Mouse (Mus musculus): ENCODE results near the gene Raver2.
"Not testable (repeated sequence)": the region's sequence is repeated elsewhere in the genome, so short reads cannot be mapped to it uniquely, and the experiment has no call there.

The Raver2 gene

DNA sequence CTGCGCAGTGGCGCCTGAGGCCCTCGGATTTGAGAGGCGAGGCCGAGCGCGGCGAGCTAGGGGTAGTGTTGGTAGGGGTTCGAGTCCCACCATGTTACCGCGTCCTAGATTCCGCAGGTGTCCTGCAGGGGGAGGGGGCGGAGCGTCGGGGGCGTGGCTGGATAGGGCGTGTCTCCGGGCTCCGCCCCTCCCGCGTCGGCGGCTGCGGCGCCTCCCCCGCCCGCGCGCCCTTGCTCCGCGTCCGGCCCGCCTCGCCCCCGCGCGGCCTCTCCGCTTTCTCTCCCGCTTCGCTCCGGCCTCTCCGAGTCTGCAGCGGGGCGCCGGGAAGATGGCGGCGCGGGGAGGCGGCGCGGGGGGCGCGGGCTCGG, at the start of gene Raver2:
Raver2 (plus strand) TSS at position 198 of the 368 bp plus-strand sequence.
- peak; percentile 25 to 30 for DNase-seq (ENCODE audit: low spot score in 2 of 2)

DNA sequence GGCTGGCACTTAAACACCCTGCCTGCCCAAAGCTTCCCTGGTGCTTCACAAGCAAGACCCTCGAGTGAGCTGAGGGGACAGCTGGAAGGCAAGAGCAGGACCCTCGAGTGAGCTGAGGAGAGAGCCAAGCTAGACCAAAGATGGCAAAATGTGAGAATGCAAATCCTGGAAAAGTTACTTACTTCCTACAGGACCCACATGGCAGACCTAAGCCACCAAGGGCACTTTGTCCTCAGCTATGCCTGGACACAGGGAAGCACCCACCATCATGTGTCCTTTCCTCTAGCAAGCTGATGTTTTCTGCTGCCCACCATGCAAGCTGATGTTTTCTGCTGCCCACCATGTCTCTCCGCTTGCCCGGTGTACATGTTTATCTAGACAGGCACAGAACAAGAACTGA, 48.2 kb upstream of the Raver2 start, which contains the start of gene Gm10577:
Gm10577 (minus strand) TSS at position 101 of the 400 bp plus-strand sequence.
- DNase-seq (ENCODE audit: low spot score in 2 of 2) = no peak

DNA sequence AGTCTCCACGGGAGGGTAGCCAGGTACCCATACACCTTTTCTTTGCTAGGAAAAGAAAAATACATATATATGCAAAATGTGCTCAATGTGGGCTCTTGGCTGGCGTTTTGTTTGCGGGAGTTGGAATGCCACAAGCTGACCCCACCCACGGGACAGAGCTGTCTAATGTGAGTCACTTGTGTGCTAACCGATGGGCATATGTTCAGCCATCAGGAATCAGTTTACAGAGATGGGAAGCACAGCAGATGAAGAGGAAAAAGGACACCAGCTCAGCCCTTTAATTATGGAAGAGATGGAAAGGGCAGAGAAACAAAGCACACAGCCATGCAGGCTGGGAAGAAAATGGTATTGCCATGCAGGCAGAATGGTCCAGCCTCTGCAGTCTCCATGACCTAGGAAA, 42.2 kb upstream of the Raver2 start:
- DNase-seq (ENCODE audit: low spot score in 2 of 2) = no peak

DNA sequence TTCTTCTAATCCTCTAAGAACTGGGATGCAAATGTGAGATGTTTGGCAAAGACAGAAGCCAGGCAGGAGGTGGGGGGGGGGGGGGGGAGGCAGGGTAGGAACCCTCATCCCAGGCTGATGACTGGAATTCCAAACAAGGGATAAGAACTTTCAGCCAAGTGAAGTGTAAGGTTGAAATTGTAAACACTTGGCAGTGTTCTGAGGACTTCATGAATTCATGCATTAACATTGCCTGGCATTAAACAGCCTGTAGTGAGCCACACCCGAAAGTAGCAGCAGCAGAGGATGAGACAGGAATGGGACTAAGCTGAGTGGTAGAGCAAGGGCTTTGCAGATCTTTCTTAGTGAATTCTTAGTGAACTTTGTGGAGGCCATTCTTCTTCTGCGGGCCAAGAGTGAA, 41.8 kb upstream of the Raver2 start:
- no peak for DNase-seq (ENCODE audit: low spot score in 2 of 2)

DNA sequence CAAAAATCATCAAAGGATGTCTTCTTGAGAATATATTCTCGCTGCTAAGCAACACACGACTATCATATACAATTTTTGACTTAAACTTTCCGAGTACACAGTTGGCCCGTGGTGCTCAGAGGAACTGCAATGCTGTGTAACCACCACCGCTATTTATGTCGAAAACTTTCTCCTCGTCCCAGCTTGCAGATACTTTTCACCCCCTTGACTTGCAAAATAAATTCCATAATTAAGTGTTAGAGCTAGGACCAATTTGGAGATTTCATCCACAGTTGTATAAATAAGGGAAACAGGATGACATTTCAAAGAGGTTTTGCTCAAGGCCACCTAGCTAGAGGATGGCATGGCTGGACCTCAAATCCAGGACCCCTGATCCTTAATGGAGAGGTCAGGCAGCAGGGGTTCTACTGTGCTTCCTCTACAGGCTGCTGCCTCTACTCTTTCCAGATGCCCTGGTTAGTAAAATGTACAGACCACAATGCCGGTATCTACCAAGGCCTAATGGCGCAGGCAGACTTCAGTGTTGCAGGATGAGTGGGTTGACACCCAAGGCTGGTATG, 40.9 kb upstream of the Raver2 start:
- DNase-seq (ENCODE audit: low spot score in 2 of 2) = no peak

DNA sequence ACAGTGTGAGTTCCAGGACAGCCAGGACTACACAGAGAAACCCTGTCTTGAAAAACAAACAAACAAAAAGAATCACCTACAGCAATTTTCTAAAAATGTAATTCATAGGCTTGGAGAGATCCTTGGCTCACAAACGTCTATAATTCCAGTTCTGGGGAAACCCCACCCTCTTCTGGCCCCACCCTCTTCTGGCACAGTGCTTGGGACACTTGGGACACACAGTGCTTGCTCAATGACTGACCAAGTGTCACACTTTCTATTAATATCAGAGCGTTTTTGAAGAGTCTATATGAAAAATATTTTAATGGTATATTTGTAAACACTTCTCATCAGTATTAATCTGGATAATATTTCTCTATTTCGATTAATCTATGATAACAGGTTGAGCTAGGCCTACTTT, 35.7 kb upstream of the Raver2 start:
- no peak for DNase-seq (ENCODE audit: low spot score in 2 of 2)

DNA sequence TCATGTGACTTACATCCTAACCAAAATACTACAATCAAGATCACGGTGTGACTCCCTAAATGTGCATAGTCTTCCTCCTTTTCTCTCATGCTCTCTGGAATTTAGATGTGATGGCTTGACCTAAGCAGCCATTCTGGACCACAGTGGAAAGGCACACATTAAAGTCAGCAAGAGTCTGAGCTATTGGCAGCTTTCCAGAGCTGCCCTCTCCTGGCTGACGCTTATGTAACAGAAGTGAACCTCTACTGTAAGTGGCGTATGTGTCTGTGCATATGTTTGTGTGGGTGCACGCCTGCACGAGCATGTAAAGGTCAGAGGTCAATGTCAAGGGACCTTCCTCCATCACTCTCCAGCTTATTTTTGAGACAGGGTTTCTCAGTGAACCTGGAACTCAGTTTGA, 33.7 kb upstream of the Raver2 start:
- no peak for DNase-seq (ENCODE audit: low spot score in 2 of 2)

DNA sequence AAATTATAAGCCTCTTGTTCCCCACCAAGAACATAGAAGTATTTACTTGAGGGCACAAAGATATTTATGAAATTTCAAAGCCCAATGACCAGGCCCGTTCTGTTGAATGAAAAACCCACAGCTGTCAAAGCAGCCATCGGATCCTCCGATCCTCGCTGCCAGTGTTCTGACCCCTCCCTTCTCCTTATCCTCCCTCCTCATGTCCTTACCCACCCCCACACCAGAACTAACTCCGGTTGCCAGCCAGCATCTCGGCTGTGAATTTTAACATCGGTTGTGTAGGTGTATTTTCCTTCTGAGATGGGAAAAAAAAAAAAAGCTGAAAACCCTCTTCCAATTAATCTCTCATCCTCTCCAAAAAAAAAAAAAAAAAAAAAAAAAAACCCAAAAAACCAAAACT, 31.6 kb upstream of the Raver2 start:
- DNase-seq (ENCODE audit: low spot score in 2 of 2) = no peak

DNA sequence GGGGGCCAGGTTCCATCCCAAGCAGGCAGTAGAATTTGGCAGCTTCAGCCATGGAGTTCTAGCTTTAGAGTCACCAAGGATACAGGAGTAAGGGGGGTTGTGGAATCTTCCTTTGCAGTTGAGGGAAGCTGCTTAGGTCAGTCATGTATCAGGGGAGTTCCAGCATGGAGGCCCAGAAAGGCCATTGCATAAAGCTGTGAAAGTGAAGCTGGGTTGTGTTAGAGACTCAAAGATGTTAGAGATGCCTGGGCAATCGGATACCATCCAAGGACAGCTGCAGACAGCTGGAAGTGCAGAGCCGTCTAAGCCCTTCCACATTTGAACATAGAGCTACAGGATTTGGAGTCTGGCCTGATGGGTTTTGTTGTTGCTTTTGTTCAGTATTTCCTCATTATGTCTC, 25.1 kb upstream of the Raver2 start:
- no peak for DNase-seq (ENCODE audit: low spot score in 2 of 2)

DNA sequence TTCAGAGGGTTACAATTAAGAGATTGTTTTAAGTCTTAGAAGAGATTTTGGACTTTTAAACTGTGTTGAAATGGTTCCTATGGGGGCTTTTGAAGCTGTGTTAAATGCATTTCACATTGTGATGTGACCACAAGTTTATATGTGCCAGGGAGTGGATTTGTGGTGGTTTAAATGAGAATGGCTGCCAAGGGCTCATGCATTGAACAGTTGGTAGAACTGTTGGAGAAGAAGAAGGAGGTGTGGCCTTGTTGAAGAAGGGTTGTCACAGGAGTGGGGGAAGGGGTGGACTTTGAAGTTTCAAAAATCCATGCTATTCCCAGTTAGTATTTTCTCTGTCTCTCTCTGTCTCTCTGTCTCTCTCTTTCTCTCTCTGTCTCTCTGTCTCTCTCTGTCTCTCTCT, 24.6 kb upstream of the Raver2 start:
- no peak for DNase-seq (ENCODE audit: low spot score in 2 of 2)

DNA sequence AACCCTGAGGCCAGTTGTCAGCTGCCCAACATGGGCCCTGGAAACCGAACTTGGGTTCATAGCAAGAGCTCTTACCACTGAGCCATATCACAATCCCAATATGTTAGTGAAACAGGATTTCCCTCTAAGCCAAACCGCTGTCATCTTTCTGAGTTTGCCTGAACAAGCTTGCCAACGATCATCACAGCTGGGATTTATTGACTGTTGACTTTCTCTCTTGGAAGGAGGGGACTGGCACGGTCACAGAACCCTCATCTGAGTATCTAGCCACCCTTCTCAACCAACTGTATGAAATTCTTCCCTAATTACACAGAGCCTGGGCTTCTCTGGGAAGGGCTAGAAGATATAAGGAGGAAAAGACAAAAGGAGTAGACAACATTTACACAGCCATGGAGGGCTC, 22.2 kb upstream of the Raver2 start:
- no peak for DNase-seq (ENCODE audit: low spot score in 2 of 2)

DNA sequence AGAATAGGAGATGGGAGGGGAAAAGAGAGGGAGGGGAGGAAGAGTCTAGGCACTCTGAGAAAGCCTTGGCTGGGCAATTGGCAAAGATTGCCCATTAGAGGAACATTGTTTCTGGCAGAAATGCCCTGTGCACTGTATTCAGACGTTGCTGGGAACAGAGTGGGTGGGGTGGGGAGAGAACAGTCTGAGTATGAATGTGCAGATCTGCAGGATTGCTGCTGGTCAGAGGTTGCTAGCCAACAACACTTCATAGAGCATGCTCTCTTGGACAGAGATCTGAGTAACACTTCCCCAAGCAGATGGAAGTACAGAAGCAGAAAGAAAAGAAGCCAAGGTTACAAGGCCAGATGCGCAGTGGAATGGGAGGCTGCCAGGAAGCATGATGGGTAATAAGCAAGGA, 6.6 kb upstream of the Raver2 start:
- DNase-seq (ENCODE audit: low spot score in 2 of 2) = no peak

DNA sequence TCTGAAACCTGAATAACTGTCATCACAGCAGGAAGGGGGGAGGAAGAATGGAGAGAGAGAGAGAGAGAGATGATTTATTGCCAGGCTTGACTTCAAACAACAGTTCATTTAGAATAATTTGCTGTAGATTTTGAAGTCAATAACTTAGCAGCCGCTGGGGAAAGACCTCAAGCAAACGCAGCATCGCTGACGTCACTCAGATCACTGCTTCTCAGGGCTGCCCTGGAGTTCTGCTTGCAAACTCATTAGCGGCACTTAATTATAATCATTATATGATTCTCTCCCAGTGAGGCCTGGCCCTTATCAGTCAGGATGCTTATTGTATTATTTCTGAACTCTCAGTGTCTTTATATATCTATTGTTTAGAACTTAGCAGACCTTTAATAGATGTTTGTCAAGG, 2.4 kb upstream of the Raver2 start:
- DNase-seq (ENCODE audit: low spot score in 2 of 2) = no peak

DNA sequence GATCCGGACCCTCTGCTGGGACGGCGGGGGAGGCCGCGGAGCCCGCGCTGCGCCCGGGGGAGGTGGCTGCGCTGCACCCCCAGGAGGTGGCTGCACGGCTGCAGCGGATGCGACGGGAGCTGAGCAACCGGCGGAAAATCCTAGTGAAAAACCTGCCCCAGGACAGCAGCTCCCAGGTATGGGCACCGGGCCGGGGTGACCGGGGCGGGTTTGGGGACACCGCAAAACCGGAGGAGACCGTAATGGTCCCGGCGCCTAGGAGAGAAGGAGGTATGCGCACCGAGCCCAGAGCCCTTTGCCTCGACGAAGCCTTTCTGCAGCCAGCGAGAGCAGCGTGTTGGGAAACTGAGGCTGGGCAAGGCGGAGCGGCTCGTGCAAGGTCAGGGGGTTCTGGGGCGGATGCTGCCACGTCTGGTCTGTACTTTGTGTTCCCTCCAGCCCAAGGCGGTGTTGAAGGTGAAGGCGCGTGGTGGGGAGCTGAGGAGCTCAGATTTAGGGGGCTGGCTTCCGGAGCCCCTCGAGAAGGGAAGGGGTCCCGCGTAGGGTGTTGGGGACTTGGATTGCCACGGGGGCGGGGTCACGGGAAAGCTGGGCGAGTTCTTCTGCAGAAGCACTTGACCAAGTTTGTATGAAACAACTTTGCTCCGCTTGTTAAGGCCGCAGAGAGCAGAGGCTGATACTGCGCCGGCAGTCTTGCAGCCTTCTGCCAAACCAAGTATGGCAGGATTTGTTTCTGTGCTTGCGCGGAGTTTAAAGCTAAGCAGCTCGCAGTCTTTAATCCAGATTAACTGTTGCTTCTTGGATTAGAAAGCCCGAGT, 580 bp downstream of the Raver2 start:
- peak; percentile 18 to 21 for DNase-seq (ENCODE audit: low spot score in 2 of 2)

DNA sequence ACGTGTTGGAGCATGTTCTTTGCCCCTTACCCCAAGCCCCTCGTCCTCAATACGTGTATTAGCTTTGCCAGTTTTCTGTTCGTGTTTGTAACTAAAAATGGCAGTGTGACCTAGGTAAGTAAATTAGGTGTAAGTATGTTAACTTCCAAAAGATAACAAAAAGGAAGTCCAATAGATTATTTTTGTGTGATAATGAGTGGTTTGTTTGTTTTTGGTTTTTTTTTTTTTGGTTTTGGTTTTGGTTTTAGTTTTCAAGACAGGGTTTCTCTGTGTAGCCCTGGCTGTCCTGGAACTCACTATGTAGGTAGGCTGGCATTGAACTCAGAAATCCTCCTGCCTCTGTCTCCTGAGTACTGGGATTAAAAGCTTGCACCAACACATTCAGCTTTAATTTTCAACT, 2.8 kb downstream of the Raver2 start:
- DNase-seq (ENCODE audit: low spot score in 2 of 2) = no peak

DNA sequence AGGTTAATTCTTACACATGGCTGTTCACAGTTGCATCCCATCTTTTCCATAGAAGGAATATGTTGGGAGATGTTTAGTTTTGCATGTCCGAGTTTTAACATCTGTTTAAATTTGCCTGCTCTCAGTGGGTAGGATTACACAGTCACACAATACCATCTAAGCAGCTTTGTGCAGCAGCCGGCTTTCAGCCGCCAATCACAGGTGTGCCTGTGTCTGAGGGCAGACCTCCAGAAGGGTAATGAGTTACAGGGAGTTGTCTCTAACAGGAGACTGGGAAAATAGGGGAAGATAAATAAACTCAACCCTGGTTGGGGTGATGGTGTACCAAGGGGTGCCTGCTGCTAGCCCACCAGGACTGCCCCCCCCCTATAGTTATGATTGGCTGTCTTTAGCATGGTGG, 7.6 kb downstream of the Raver2 start:
- DNase-seq (ENCODE audit: low spot score in 2 of 2) = no peak

DNA sequence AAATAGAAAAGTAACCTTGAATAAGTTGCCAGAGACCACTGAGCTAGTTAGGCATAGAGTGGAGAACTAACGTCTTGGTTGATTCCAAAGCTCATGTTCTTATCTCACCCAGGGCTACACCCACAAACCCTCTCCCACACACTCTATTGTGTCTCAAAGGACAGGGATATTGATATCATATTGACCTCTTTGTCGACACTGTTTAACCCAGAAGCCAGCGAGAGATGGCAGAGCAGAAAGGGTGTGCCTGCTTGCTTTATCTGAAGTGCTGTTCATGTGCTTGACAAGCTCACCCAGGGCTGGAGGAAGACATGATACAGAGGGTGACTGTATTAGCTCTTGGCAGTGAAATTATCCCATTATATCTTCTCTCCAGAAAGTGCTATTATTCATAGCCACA, 11.2 kb downstream of the Raver2 start:
- DNase-seq (ENCODE audit: low spot score in 2 of 2) = no peak

DNA sequence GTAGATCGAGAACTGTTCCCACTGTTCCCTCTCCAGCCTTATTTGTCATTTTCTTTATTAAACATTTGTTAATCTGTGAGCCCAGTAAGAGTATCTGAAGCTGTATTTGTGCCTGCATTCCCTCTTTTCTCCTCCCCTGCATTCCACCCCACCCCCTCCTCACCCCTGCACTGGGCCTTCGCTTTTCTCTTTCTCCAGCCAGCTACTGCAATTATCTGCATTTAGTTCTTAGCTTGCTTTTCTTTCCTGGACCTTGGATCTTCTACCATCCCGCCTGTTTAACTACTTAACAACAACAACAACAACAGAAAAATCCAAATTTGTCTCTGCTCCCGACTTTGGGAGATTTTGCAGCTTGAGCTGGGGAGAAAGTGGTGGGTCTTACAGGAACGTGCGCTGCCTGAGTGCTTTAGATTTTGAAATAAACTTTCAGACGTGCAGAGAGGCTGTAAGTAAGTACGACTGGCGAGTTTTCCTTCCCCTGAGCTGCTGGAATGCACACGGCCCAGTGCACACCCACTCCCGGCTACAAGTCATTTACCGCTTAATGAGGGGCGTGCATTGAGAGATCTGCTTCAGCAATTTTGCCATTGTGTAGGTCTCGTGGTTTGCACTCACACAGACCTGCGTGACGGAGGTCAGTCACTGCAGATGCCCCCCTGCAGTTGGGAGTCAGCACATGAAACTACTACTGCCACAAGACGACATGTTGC, 13.5 kb downstream of the Raver2 start:
- DNase-seq (ENCODE audit: low spot score in 2 of 2) = no peak

DNA sequence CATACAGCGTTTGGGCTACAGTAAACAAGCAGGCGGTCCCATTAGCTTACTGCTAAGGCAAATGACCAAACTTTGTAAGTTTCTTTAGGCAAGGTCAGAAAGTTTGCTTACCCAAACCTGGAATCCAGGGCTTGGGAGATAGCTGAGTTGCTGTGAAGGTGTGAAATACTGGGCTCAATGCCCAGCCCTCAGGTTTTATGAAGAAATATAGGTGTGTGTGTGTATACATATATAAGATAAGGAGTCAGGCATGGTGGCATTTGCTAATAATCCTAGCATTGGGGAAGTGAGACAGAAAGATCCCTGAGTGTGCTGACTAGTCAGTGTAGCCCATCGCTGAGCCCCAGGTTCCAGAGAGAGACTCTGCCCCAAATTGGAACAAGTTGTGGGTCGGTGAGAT, 16.1 kb downstream of the Raver2 start:
- no peak for DNase-seq (ENCODE audit: low spot score in 2 of 2)

DNA sequence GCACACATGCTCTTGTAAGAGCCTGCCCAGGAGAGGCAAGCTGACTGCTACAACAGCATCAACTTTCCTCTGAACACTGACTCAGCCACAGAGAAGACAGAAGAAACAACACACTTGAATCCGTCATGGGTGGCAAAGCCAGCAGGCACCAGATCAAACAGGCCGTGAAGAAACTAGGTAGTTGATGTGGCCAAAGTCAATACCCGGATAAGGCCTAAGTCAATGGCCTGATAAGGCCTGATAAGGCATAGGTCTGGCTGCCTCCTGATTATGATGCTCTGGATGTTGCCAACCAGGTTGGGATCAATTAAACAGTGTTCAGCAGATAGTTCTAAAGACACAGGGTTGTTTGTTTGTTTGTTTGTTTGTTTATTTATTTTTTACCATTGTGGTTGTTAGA, 17.3 kb downstream of the Raver2 start:
- no peak for DNase-seq (ENCODE audit: low spot score in 2 of 2)

DNA sequence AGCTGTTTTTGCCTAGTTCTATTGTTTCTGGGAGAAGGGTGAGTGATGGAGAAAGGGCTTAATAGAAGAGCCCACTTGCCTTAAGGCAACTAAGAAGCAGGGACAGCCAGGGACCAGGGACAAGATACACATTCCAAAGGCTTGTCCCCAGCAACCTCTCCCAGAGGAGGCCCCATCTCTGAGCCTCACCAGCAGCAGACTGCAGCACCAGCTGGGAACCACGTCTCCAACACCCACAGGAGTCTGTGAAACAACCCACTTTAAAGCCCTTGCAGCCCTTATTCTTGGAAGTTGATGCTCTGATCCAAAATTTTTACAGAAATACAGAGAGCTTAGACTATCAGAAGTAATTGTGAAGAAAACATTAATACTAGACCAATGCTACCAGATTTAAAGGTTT, 18.9 kb downstream of the Raver2 start:
- DNase-seq (ENCODE audit: low spot score in 2 of 2) = no peak

DNA sequence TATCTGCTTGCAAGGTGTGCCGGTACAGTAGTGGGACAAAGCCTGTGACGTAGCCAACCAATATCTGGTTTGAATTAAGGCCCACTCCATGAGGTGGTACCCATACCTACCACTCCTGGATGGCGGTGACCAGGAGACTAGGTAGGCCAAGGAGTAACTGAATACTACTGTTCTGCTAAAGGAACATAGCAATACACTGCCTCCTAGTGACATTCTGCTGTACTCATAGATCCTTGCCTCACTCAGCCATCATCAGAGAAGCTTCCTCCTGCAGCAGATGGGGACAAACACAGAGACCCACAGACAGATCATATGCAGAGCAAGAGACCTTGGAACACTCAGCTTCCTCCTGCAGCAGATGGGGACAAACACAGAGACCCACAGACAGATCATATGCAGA, 21.8 kb downstream of the Raver2 start:
- not testable (repeated sequence) for DNase-seq (ENCODE audit: low spot score in 2 of 2)

DNA sequence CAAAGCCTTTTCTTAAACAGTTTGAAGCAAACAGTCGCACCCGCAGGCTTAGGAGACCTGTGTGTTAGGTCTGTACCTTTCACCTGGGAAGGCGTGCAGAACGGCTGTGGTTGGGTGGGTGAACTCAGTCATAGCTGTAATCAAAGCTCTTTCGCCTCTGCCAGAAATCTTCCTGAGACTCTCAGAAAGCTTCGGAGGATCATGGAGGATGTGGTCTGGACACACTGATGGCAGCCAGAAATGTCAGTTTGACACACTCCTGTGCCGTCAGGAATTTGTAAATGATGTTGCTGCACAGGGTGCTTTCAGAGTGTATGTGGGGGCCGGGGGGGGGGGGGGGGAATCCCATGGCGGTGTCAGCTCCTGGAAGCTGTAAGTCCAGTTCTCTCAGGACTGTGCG, 24.5 kb downstream of the Raver2 start:
- no peak for DNase-seq (ENCODE audit: low spot score in 2 of 2)
